26 mouse cellular contexts compared by ENCODE assay signal in the genomic region with DNA sequence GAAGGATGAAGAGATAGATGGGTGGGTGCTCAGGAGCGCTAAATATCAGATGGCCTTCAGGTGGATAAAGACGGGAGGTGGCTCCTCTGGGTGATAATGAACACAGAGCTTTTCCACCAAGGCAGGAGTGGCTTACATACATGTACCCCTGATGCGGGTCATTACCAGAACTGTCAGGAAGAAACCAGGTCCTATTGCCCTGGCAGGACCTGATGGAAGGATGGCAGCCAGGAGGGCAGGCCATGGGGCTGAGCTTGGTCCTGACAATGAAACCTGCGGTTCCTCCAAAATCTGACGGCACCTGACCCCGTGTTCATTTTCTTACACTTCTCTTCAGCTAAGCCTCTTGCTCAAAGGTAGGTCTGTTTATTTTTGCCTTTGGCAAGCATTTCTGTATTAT. TPM values are rescaled to one million over a fixed set of nuclear protein-coding genes. Genes with fewer than 3 reads are reported as not detected.
DNase-seq lines count a peak whose midpoint lies in the region; ATAC-seq and TF ChIP-seq lines count a peak whose summit lies in the region.
"Had no signal": no experiment of that assay in that cellular context is flagged by ENCODE, and none has a peak within 500 bp of the region (broad histone marks: within the 10 kb centered on the region; RNA-seq: fewer than 3 reads in every experiment).

No protein-coding gene starts in this region.

- H3K4me1 ChIP-seq in CH12.LX (ENCODE audit: control insufficient read depth in 1 of 2, insufficient read depth in 2 of 2) = peaks cover 41 to 71% of the 10 kb centered on the region in 2 experiments
- peaks cover 15% of the 10 kb centered on the region for H3K4me1 ChIP-seq in liver, embryonic 12.5 days
- H3K4me1 ChIP-seq in hindbrain, embryonic 10.5 days (replicated peaks) = no peaks in the 10 kb centered on the region
- no peaks in the 10 kb centered on the region for H3K4me1 ChIP-seq in cerebellum, adult 2 months (ENCODE audit: control insufficient read depth, insufficient read depth, low read length)
- H3K4me1 ChIP-seq: embryonic facial prominence, embryonic 12.5 days; midbrain, embryonic 15.5 days had no signal

- ATAC-seq in liver, embryonic 12.5 days = no peak
- ATAC-seq in megakaryocyte, adult 5-6 weeks (ENCODE audit: poor library complexity, severe bottlenecking) = 0 out of 2 replicates have a peak, but pooled peaks have one; percentile 1
- ATAC-seq: forebrain, postnatal 0 days; lung, postnatal 0 days; midbrain, embryonic 15.5 days had no signal

- no peak for TF ChIP-seq CTCF in CH12.LX (conservative IDR thresholded peaks at IDR 0.05 in 1 of 2, IDR thresholded peaks at IDR 0.05 in 1 of 2; ENCODE audit: low read depth in 2 of 2, low read length in 2 of 2)
- TF ChIP-seq CTCF in cerebellum, adult 2 months (IDR thresholded peaks at IDR 0.05; ENCODE audit: borderline replicate concordance, insufficient read depth, low read depth, low read length) = no peak

- no peaks in the 10 kb centered on the region for H3K79me2 ChIP-seq in CH12.LX (replicated peaks; ENCODE audit: control insufficient read depth, extremely low read depth, insufficient read depth, poor library complexity, severe bottlenecking)

- in situ Hi-C loops in CH12.LX (cut with MboI; ENCODE audit: low pct_ligation_motif_present, low pct_unique_long_range_greater_than_20kb, low sequenced_read_pairs) = no loop called here

- 54% methylated on average over 6 of the region's 6 CpGs for WGBS in liver, embryonic 12.5 days (ENCODE audit: insufficient replicate concordance)
- WGBS in hindbrain, embryonic 10.5 days = 82% methylated on average over 6 of the region's 6 CpGs
- 91% methylated on average over 6 of the region's 6 CpGs for WGBS in cerebellum, adult 2 months

- H3K36me3 ChIP-seq in CH12.LX (replicated peaks in 1 of 2; ENCODE audit: control insufficient read depth in 1 of 2, insufficient read depth in 1 of 2, low read length in 1 of 2) = no peaks in the 10 kb centered on the region
- H3K36me3 ChIP-seq in liver, embryonic 12.5 days = no peaks in the 10 kb centered on the region
- H3K36me3 ChIP-seq in hindbrain, embryonic 10.5 days = no peaks in the 10 kb centered on the region
- H3K36me3 ChIP-seq: embryonic facial prominence, embryonic 12.5 days; G1E; midbrain, embryonic 15.5 days had no signal

- H3K27me3 ChIP-seq in CH12.LX (replicated peaks) = no peaks in the 10 kb centered on the region
- no peaks in the 10 kb centered on the region for H3K27me3 ChIP-seq in liver, embryonic 12.5 days (replicated peaks)
- H3K27me3 ChIP-seq in hindbrain, embryonic 10.5 days (ENCODE audit: insufficient read depth, poor library complexity, severe bottlenecking) = no peaks in the 10 kb centered on the region
- no peaks in the 10 kb centered on the region for H3K27me3 ChIP-seq in cerebellum, adult 2 months (ENCODE audit: control insufficient read depth, insufficient read depth, low read length)
- H3K27me3 ChIP-seq: embryonic facial prominence, embryonic 12.5 days; hindbrain, embryonic 12.5 days; limb, embryonic 13.5 days; midbrain, embryonic 15.5 days had no signal

- no peak for TF ChIP-seq EP300 in CH12.LX (IDR thresholded peaks at IDR 0.05; ENCODE audit: low read length)

- no peak for DNase-seq in CH12.LX (ENCODE audit: extremely low read depth)
- peak; percentile 9 for DNase-seq in Muller cell, postnatal 12 days (ENCODE audit: inconsistent ontology term)
- DNase-seq in urinary bladder, adult 18-20 months (ENCODE audit: low spot score in 2 of 2) = no peak
- DNase-seq in layer of hippocampus, postnatal 36 days = no peak
- DNase-seq in hindbrain, embryonic 10.5 days (ENCODE audit: low spot score) = no peak
- DNase-seq in cerebellum, adult 2 months = no peak
- DNase-seq: adrenal gland, postnatal 14 days; cerebellum, adult 8-10 months; cerebellum, postnatal 25 days; forebrain, postnatal 0 days; heart, postnatal 14 days; kidney, adult 9 months; kidney, postnatal 14 days; lung, adult 18-20 months; lung, postnatal 4 days; right cerebral cortex, adult 18-20 months; spleen, adult 18-20 months; thymus, postnatal 36 days had no signal

- H3K9me3 ChIP-seq in CH12.LX (replicated peaks; ENCODE audit: low read length) = no peaks in the 10 kb centered on the region
- no peaks in the 10 kb centered on the region for H3K9me3 ChIP-seq in liver, embryonic 12.5 days (replicated peaks)
- no peaks in the 10 kb centered on the region for H3K9me3 ChIP-seq in hindbrain, embryonic 10.5 days
- H3K9me3 ChIP-seq: embryonic facial prominence, embryonic 12.5 days; hindbrain, embryonic 12.5 days; limb, embryonic 13.5 days; midbrain, embryonic 15.5 days had no signal

- peak overlapping the region; percentile 39; the same call in 1 of the 2 replicates for H3K4me2 ChIP-seq in CH12.LX (ENCODE audit: insufficient read depth, low read depth, poor library complexity, severe bottlenecking)
- no peak overlapping the region for H3K4me2 ChIP-seq in liver, embryonic 12.5 days
- H3K4me2 ChIP-seq: embryonic facial prominence, embryonic 12.5 days; hindbrain, embryonic 12.5 days; limb, embryonic 13.5 days; midbrain, embryonic 15.5 days had no signal

- no peak overlapping the region for H3K4me3 ChIP-seq in CH12.LX (replicated peaks in 1 of 3; ENCODE audit: low read depth in 2 of 3, low read length in 2 of 3, poor library complexity in 1 of 3)
- H3K4me3 ChIP-seq in liver, embryonic 12.5 days = no peak overlapping the region
- H3K4me3 ChIP-seq in hindbrain, embryonic 10.5 days = no peak overlapping the region
- no peak overlapping the region for H3K4me3 ChIP-seq in cerebellum, adult 2 months (replicated peaks; ENCODE audit: insufficient read depth, low read depth, low read length)
- H3K4me3 ChIP-seq: embryonic facial prominence, embryonic 12.5 days; hindbrain, embryonic 12.5 days; limb, embryonic 13.5 days; midbrain, embryonic 15.5 days had no signal

- no peak overlapping the region for H3K9ac ChIP-seq in CH12.LX (ENCODE audit: insufficient read depth, low read depth)
- H3K9ac ChIP-seq in liver, embryonic 12.5 days = peak overlapping the region; percentile 42; the same call in 1 of the 2 replicates
- H3K9ac ChIP-seq: embryonic facial prominence, embryonic 12.5 days; forebrain, postnatal 0 days; hindbrain, embryonic 12.5 days; limb, embryonic 13.5 days; midbrain, embryonic 15.5 days had no signal

- H3K27ac ChIP-seq in CH12.LX (ENCODE audit: insufficient read depth, low read depth) = no peak overlapping the region
- H3K27ac ChIP-seq in liver, embryonic 12.5 days = peak overlapping the region; percentile 7; the same call in 1 of the 2 replicates
- no peak overlapping the region for H3K27ac ChIP-seq in hindbrain, embryonic 10.5 days
- H3K27ac ChIP-seq in cerebellum, adult 2 months (ENCODE audit: insufficient read depth, low read length) = no peak overlapping the region
- H3K27ac ChIP-seq: embryonic facial prominence, embryonic 12.5 days; hindbrain, embryonic 12.5 days; limb, embryonic 13.5 days; midbrain, embryonic 15.5 days had no signal

- TF ChIP-seq RAD21 in CH12.LX (IDR thresholded peaks at IDR 0.05; ENCODE audit: low read depth, low read length) = no peak

- dilution Hi-C loops in CH12.LX (cut with MboI; ENCODE audit: extremely low pct_ligation_motif_present, extremely low pct_unique_long_range_greater_than_20kb, low sequenced_read_pairs) = no loop called here

- TF ChIP-seq POLR2A in CH12.LX (IDR thresholded peaks at IDR 0.05; ENCODE audit: low read depth, low read length) = no peak
- TF ChIP-seq POLR2A in cerebellum, adult 2 months (IDR thresholded peaks at IDR 0.05; ENCODE audit: borderline replicate concordance, insufficient read depth, low read length) = no peak

TF ChIP-seq in CH12.LX, 34 proteins besides CTCF, POLR2A, EP300 and RAD21:
- TF ChIP-seq SIN3A (IDR thresholded peaks at IDR 0.05; ENCODE audit: low read length) = no peak
- TF ChIP-seq CHD2 (IDR thresholded peaks at IDR 0.05; ENCODE audit: low read length) = no peak
- TF ChIP-seq USF1 (IDR thresholded peaks at IDR 0.05; ENCODE audit: low read depth, low read length) = no peak
- TF ChIP-seq MEF2A (IDR thresholded peaks at IDR 0.05; ENCODE audit: borderline replicate concordance, low read depth, low read length) = no peak
- TF ChIP-seq ZNF384 (IDR thresholded peaks at IDR 0.05; ENCODE audit: low read depth, low read length) = no peak
- TF ChIP-seq UBTF (IDR thresholded peaks at IDR 0.05; ENCODE audit: low read depth, low read length) = no peak
- TF ChIP-seq GABPA (IDR thresholded peaks at IDR 0.05; ENCODE audit: insufficient replicate concordance, low read depth, low read length) = no peak
- TF ChIP-seq NELFE (IDR thresholded peaks at IDR 0.05; ENCODE audit: low read depth, low read length) = no peak
- no peak for TF ChIP-seq TCF12 (IDR thresholded peaks at IDR 0.05; ENCODE audit: low read depth, low read length)
- TF ChIP-seq MAFK (IDR thresholded peaks at IDR 0.05; ENCODE audit: insufficient replicate concordance, low read length) = no peak
- no peak for TF ChIP-seq MXI1 (IDR thresholded peaks at IDR 0.05; ENCODE audit: low read depth, low read length)
- TF ChIP-seq BHLHE40 (IDR thresholded peaks at IDR 0.05; ENCODE audit: low read depth, low read length) = no peak
- no peak for TF ChIP-seq ETS1 (conservative IDR thresholded peaks at IDR 0.05; ENCODE audit: low read depth, low read length)
- TF ChIP-seq KAT2A (IDR thresholded peaks at IDR 0.05; ENCODE audit: insufficient replicate concordance, low read length) = no peak
- no peak for TF ChIP-seq PAX5 (IDR thresholded peaks at IDR 0.05; ENCODE audit: low read length)
- TF ChIP-seq HCFC1 (IDR thresholded peaks at IDR 0.05; ENCODE audit: low read depth, low read length) = no peak
- TF ChIP-seq JUND (conservative IDR thresholded peaks at IDR 0.05; ENCODE audit: low read depth, low read length) = no peak
- no peak for TF ChIP-seq JUN (IDR thresholded peaks at IDR 0.05; ENCODE audit: insufficient read depth, low read depth, low read length)
- TF ChIP-seq E2F4 (IDR thresholded peaks at IDR 0.05; ENCODE audit: insufficient replicate concordance, low read depth, low read length) = no peak
- no peak for TF ChIP-seq CHD1 (IDR thresholded peaks at IDR 0.05; ENCODE audit: low read depth, low read length)
TF ChIP-seq in CH12.LX: peak in this region for 0.

RNA-seq across cellular contexts. Expression of a gene that starts 24.8 kb away (rescaled TPM):
- total RNA-seq in CH12.LX (2012; rRNA removed) = 0.21 and 0.29 TPM in 2 replicates
- total RNA-seq in CH12.LX (2014; rRNA removed) = 1.1 and 1.4 TPM in 2 replicates
- polyA plus RNA-seq in CH12.LX (2012; ENCODE audit: insufficient read length, low read depth) = 1.2 and 1.8 TPM in 2 replicates
- 2.1 TPM in 2 replicates for polyA plus RNA-seq in liver, embryonic 12.5 days (2016; fragmentation: Nextera tagmentation; extraction: Ambion mirVana)
- total RNA-seq in megakaryocyte, adult 5-6 weeks (2015) = 1.1 TPM in 2 replicates
- total RNA-seq in megakaryocyte, adult 5-6 weeks (2017) = 0.99 and 2.6 TPM in 2 replicates
- 1 to 10 TPM in 1 of 2 experiments, under 1 TPM in 1; 0.62 to 1.3 TPM for total RNA-seq in layer of hippocampus, postnatal 36 days (2021)
- polyA plus RNA-seq in hindbrain, embryonic 10.5 days (2016; fragmentation: Nextera tagmentation; extraction: Ambion mirVana) = 8.1 and 8.9 TPM in 2 replicates
- 1.9 and 2.1 TPM in 2 replicates for polyA plus RNA-seq in cerebellum, adult 2 months (2012; rRNA removed)
- polyA plus RNA-seq: G1E had no signal
